Mouse (Mus musculus) cerebellum, adult (tissue): ENCODE data around the gene Rubcn.

Experiments
- ATAC-seq: cut with Nextera tagmentation; 2 replicates; pipeline ENCODE4 v1.9.2; 2017; ENCODE audit warnings: mild to moderate bottlenecking, moderate library complexity, mixed read lengths; ENCODE audit not compliant: insufficient number of reproducible peaks, low FRiP score, low TSS enrichment

Rubcn gene

DNA sequence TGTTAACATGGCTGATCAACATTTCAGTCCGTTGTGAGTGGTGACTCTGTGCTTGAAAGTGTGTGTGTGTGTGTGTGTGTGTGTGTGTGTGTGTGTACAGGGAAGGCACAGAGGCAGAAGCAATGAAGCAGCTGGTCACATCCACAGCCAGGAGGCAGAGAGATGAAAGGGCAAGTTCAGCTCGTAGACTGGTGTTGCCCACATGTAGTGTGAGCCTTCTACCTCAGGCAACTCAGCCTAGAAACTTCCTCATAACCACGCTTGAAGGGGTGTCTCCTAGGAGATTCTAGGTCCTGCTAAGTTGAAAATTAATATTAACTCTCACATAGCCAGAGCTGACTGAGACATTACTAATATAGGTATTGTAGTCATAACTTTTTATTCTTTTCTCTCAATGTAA lies 4.2 kb downstream of the Rubcn start:
- no peak for ATAC-seq

DNA sequence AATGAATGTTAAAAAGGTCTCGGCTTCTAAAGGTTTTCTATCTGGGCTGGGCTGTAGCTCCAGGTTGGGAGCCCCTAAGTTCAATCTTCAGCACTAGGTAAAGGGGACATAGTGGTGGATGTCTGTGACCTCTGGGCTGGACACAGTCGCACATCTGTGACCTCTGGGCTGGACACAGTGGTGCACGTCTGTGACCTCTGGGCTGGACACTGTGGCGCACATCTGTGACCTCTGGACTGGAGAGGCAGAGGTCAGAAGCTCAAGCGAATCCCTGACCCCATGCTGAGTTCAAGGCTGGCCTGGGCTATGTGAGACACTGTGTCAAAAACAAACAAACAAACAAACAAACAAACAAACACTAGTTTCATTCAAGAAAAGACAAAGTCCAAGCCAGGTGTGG lies 7.3 kb downstream of the Rubcn start:
- no peak for ATAC-seq

DNA sequence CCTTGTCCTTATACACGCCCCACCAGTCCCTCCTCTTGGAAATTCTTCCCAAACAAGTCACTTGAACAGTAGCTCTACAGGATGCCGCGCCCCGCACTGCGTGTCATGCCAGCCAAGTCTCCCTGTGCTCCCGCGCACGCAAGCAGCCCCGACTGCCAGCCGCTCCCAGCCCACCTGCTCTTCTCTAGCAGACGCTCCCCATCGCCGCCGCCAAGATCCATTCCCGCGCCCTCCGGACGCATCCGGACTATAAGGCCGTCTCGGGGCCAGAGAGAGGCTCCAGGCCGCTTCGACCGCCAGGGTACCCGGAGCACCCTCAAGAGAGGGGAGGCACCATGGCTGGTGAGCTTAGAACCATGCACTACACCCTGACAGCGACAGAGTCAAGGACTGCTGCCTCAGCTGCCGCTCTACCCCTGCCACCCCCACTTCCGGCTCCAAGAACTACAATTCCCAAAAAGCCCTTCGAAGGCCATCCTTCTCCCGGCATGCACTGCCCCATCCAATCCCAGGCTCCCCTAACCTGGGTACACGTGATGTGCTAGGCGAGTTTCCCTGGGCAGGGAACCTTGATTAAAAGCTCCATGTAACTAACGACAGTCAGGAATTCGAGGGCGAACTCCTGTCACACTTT lies 9.5 kb downstream of the Rubcn start:
- peak; percentile 98 for ATAC-seq

DNA sequence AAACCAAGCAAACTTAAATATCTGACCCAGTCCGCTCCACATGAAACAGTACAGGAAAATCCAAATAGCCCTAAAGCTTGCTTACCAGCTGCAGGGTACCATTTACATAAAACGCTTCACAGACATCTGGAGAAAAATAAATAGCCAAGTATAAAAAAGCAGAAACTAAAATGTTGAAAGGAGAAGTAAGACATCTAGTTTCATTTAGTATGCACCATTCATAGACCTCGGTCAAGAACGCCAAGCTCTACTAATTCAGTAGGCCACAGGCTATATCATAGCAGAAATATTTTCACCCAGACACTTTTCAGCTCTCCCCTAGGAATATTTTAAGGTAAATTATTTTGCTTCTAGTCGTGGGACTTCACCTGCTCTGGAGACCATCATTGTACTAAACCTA lies 10.9 kb downstream of the Rubcn start:
- ATAC-seq, result no peak

DNA sequence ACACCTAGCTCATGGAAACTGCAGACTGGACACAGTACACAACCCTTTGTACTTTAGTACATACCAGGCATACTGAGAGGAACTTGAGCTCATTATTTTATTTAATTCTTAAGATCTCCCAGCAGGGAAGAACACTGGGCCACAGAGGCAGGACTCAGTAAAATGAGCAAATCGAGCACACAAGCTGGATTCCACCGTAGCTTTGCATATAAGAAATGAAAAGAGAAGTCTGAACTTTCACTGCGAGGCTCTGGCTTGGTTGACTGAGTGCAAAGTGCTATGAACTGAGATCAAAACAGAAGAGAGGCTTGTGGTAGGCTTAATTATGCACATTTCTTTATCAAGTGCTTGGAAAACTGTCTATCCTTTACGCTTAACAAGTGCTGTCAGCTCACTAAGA lies 12.2 kb downstream of the Rubcn start:
- ATAC-seq, result no peak

DNA sequence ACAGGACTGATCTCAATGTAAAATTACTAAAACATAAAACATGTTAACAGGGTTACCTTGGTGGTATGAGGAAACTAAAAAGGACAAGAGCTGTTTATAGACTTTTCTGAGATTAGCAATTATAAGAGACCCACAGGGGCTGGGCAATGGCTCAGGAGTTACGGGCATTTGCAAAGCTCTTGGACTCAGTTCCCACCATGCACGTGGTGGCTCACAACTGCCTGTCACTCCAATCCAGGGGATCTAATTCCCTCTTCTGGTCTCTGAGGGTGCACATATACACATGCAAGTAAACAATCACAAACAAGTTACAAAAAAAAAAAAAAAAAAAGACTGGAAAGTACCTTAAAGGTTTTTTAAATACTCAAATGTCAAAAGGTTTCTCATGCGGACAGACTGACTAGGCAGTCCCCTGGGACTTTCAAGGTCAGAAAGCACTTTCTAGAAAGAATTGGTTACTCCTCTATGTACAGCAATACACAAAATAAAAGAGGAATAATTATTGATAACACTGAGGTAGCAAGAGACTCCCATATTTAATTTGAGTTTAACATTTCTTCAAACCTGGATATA lies 15.7 kb downstream of the Rubcn start:
- no peak for ATAC-seq

DNA sequence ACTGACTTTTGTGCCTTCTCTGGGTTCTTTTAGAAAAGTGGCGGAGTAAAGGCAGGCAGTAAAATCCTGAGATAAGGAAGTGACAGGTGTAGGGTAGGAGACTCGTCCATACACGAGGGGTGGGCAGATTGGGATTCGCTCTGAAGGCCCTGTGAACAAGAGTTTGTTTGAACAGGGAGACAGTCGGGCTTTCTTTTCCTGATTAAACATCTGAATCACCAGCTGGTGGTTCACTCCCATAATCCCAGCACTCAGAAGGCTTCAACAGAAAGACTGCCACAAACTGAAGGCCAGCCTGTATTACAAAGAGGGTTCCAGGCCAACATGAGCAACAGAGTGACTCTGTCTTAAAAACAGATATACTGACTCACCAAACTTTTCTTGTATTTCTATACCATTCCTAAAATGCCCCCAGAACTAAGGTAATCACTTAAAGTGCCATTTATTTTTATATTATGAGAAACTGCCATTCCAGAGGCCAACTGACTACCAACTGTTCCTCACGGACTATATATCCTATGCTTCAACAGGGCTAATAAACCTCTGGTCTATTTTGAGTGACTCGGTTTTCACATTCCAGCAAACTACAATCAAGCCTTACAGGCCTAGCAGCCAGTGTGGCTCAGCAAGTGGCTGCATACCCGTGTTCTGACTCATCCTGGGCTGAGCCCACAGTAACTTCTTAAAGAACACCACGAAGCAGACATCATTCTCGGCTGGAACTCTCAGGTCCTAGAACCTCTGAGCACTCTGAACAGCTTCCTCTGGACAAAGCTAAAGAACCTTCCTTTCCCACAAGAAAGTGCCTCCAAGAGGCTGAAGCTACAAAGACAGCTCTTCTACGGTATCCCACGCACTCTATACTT lies 18.6 kb downstream of the Rubcn start:
- no peak for ATAC-seq

DNA sequence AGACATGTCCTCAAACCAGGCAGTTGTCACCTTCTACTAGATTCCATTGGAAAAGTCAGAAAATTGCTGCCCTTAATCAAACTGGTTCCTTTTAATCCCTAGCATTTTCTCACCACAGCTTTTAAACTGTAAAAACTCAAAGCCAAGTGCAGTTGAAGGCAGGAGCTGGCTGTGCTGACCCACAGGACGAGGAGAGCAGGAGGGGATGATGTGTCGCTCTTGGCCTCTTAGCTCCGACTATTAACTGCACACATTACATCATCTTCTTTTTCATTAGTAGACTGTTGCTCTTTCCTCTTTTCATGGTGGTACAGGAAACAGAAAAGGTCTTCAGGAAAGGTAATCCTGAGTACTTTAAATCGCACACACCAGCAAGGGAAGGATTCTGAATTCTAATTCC lies 19.2 kb downstream of the Rubcn start:
- ATAC-seq, result no peak

DNA sequence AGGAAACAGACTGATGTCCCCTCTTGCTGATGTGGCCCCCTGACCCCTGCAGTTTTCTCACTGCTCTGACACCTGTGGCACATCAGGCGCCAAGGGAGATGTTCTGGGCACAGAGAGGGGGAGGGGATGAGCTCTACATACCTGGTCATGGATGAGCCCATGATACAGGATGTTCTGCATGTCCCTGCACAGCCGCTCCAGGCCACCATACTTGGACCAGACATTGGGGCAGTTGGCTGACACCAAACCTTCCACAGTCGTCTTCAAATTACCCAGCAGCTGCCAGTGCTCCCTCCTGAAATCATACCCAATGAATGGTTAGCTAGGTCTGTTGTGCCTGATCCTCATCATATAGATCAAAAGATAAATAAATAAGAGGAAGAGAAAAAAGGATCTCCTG lies 20.8 kb downstream of the Rubcn start:
- ATAC-seq, result no peak

DNA sequence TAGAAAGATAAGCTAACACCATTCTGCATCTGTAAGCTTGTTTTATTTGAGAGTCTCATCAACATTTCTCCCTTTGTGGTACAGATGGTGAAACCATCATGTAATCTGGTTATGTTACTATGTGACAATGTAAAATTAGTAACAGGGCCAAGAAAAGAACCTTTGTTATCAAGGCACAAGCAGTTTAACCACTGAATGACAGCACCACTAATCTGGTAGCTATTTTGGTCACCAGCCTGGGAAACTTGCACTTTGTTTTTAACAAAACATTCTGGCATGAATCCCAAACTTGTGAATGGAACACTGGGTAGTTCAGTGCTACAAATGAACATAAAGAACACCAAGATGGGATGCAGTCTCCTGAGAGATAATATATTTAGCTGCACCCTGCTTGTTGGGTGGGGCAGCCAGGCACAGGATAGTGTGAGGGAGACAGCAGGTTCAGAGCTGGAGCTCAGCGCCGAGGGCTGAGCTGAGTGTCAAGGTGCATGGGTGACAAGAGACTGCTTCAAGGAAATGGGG lies 23.5 kb downstream of the Rubcn start:
- ATAC-seq, result no peak

DNA sequence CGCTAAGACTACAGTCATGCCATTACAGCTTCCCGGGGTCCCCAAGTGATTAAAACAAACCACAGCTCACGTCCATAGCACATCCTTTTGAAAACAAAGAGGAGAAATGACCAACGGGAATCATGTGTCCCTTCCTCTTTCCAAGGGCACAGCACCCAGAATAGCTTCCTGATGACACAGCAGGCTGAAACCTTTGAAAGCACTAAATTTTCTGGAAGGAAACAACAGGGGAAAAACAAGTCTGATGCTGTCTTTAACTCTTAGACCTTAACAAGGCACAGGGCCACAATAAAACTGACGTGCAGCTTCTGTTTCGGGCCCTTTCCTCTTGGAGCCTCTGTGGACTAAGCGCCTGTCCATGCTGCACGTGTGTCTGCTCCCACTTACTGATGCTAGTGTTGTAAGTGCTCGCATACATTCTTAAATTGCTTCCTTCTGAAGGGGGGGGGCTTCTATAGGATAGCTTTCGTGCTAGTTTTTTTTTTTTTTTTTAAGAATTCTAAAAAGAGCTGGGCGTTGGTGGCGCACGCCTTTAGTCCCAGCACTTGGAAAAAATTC lies 24.0 kb downstream of the Rubcn start:
- ATAC-seq, result no peak

DNA sequence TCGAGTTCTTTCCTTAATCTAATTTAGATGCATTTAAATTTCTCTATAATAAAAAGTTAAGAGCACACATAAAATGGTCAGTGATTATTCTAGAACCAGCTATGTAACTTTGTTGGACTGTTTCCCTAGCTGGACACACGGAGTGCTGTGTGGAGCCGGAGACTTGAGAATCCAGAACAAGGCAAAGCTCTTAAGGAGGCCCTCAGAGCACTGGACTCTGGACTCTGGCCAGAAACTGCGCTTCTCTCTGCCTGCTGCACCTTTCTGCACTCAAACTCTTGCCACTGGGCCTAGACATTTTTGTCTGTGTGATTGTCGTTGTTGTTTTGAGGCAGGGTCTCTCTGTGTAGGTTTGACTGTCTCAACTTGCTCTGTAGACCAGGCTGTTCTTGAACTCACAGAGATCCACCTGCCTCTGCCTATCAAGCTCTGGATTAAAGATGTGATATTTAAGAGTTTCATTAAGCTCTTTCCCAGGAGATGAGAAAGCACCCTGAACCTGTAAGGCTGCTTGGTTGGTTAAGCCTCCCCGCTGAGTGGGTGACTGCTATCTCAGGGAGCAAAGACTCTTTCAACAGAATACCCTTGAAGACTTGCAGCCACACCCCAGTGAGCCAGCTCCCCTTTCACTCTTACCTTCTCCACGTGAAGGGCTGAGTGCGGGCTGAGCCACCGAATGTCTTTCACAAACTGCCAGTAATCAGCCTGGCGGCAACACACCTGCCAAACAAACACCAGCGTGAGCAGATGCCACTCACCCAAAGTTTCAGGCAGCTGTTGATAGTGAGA lies 28.3 kb downstream of the Rubcn start:
- ATAC-seq, result no peak

DNA sequence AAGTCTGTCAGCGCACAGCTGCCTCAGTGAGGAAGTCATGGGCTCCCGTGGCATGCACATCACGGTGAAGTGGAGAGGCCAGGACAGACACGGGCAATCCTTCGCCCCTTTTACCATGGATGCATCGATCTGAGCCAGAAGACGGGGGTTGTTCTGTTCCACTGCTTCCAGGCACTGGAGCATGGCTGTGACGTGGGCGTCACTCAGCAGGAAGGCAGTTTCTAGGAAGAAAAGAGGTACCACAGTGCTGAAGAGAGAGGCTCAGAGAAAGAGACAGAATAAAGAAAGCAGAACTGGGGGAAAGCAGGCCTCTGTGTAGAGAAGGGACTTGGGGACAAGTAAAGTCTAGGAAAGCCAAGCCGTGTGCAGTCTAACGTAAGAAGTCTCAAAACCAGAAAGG lies 30.5 kb downstream of the Rubcn start:
- ATAC-seq, result no peak

DNA sequence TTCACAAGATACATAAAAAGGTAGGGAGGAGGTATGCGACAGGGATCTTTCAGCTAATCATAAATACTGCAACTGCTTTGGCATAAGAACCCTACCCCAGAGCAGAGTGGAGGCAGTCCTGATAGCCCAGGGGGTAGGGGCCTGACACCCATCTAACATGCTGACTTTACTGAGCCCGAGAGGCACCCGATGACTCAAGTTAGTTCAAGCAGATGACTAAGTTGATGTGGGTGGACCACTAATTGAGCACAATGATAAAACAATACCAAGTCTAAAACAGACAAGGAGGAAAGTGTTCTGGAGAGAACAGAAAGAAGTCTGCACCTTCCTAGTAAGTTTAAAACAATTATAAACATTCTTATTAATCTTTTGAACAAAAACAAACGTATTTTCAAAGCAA lies 46.1 kb downstream of the Rubcn start:
- ATAC-seq, result no peak

DNA sequence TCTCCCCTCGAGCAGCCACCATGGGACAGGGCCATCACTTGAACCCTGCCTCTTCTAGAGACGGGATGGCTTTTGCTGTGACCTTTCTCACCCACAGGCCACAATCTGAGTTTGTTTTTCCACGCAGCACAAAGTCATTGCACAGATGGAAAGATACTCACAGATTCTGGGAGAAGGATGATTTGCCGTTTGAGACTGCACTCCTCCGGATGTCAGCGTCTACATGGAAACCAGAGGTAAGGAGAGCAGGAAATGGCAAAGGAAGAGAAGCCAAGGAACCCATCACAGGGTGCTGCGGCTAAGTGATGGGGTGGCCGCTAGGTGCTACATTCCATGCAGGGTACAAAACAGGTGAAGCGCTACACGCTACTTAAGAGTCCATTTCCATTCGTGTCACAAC lies 48.5 kb downstream of the Rubcn start:
- ATAC-seq, result no peak

DNA sequence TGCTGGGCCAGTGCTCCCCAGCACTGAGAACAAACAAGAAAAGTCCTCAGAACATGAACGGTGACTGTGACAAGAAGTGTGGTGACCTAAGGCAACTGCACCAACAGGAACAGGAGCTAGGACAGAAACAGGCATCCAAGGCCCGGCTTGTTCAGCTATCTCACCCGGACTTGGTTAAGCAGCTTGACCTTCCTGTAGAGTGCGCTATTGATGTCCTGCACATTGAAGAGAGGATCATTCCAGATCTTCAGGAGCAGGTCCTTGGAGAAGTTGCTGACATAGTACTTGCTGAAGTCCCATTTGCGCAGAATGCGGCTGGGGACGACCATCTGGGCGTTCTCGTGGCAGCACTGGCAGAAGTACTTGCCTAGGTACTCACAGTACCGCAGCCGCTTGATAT lies 51.0 kb downstream of the Rubcn start:
- ATAC-seq, result no peak

DNA sequence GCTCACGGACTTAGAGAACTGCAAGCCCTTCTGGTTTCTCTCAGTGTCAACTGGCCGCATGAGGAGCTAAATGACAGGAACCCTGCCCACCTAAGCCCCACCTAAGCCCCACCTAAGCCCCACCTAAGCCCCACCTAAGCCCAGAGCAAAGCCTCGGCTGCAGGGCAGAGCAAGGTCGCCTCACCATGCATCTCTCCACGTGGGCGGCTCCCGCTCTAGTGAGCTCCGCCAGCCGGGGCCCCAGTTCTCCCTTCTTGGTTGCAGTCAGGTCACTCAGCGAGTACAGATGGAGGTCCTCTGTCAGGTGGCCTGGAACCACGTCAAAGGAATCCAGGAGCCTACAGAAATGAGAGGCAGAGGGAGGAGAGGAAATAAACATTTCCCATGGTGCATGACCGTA lies 52.2 kb downstream of the Rubcn start:
- ATAC-seq, result no peak

DNA sequence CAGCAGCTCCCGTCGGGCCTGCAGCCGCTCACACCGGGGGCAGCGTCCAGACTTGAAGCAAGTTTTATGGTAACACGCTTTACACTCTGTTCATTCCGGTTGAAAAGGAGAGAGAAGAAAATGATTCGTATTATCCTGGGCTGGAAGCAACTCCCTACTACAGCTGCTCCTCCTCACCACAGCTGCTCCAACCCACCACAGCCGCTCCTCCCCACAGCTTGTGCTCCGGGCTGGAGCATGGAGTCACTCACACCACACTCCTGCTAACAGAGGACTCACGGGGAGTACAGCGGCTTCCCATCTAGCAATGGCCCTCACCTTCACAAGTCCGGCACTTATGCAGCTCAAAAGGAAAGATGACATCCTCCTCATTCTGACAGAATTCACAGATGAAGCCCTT lies 53.5 kb downstream of the Rubcn start:
- no peak for ATAC-seq

DNA sequence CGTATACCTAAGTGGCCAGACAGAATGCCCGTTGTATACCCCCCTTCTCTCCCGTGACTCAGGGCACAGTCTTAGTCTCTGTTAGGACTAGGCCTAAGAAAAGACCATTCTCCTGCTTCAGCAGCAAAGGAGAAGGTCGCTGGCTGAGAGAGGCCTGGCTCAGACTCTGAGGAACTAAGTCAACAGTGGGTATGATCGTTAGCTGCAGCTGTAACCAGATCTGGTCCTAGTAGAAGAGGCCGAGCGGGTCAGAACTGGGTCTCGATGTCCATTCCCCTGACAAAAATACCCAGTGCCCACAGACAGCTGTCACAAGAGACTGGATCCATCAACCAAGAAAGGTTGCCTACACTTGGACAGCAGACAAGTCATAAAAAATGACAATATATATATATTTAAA lies 54.1 kb downstream of the Rubcn start:
- ATAC-seq, result no peak

DNA sequence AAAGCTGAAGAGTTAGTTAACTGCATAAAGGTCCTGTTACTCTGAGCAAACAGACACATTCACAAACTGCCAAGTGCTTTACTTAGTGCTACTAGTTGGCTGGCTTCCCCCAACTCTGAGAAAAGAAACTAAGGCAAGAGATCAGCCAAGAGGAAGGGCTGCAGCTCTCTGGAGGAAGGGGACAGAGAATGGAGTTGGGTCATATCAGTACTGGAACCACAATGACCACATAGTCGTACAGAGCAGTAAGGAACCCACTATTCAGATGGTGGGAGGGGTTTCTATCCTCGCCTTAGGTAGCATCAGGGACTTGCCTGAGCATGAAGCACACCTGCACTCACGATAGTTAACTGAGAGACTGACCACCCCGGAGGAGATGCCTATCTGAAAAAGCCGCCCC lies 54.7 kb downstream of the Rubcn start:
- no peak for ATAC-seq

DNA sequence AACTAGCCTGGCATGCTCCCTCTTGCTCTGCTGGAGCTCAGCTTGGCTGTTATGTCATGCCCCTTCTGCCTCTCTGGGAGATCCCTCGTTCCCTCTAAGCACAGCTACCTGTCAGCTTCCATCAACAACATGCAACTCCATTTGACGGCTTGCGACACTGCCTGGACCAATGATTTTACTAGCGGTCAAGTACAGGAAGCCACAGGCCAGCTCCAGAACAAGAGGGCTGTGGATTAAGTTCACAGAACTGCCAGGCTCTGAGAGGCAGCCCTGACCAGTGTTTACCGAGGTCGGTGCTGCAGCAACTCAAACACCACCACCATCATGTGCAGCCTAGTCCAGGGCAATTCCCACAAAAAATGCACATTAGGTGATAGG lies 55.1 kb downstream of the Rubcn start:
- no peak for ATAC-seq
